Mouse (Mus musculus): ENCODE data around the gene Spint1.

- peak; percentile 94 for TF ChIP-seq CTCF (IDR thresholded peaks at IDR 0.05; ENCODE audit: low read depth, low read length)
- no peak for TF ChIP-seq POLR2A (IDR thresholded peaks at IDR 0.05; ENCODE audit: insufficient read depth, low read length)
Measured at GRCm38 (mm10) chr2:119189029-119189710, 48.0 kb upstream of the Spint1 start.
